Mouse (Mus musculus) skeletal muscle tissue, adult 2 months (tissue): ENCODE measurements around the gene Vac14.

Source experiments
- DNase-seq: peaks from one replicate; pipeline ENCODE4 v3.0.0-alpha.2; 2012; ENCODE audit warnings: low read depth, low spot score

Gene Vac14

GRCm38 (mm10) chr8:110687726-110688125 is 69.3 kb downstream of the Vac14 start:
- DNase-seq = peak; percentile 69

DNA sequence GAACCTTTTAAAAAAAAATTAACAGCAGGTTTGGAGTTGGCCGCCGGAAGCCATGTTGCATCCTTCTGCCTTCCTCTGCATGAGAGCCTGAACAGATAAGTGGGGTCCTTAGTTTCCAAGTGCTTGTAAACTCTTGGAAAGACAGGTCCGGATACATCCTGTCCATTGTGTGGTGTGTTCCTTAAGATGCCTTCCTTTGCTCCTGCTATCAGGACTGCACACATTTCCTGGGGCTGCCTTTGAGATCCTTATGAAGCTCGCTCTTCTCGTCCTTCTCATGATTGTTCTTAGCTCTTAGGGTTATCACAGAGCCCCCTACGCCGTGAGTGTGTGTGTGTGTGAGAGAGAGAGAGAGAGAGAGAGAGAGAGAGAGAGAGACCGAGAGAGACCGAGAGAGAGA is 71.6 kb downstream of the Vac14 start:
- DNase-seq = no peak

DNA sequence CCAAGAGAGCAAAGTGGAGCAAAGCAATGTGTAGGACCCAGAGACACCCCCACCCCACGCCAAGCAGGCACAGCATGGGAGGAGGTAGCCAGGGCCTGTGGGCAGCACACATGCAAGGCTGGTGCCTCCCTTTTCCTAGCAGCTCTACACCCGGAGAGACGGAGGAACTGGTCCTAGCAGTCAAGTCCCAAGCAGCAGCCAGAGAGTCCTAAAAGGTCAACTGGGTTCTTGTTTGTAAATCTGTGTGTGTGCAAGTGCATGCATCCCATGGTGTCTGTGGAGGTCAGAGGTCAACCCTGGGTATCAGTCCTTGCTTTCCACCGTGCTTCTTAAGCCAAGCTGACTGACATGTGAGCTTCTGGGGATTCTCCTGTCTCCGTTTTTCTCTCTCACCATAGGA is 75.8 kb downstream of the Vac14 start:
- DNase-seq = no peak

DNA sequence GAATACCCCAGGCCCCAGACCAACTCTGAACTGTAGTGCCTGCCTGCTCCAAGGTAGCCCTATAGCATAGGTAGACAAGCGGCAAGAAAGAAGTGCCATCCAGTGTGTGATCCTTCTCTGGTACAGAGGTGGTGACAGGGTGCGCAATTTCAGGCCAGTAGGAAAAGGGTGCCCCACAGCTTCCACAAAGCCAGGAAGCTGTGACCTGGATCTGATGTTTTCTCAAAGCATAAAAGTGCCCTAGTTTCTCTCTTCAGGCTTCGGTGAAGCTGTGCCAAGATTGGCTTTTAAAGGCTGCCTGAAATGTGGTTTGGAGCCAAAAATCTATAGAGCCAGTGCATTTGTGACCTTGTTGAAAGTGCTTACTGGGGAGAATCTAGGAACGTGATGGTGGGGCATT is 76.4 kb downstream of the Vac14 start:
- no peak for DNase-seq

- no peak for DNase-seq
Observed at GRCm38 (mm10) chr8:110695431-110695830, 77.0 kb downstream of the Vac14 start.

DNA sequence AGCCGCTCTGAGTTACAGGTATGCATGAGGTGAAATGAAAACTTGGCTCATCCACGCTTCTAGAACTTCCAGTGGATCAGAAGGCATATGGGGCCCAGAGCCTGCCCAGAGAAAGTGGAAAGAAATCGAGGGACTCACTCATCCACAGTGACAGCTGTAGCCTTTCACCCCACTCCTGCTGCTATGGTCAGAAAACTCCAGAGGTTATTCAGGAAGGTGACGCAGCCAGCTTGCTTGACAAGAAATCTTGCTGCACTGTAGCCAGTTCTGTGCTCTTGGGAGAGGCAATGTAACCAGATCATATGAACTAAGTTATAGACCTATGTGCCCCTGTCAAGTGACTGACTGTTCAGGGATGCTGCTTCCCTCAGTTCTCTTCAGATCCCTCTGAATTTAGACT is 77.7 kb downstream of the Vac14 start:
- DNase-seq = no peak

DNA sequence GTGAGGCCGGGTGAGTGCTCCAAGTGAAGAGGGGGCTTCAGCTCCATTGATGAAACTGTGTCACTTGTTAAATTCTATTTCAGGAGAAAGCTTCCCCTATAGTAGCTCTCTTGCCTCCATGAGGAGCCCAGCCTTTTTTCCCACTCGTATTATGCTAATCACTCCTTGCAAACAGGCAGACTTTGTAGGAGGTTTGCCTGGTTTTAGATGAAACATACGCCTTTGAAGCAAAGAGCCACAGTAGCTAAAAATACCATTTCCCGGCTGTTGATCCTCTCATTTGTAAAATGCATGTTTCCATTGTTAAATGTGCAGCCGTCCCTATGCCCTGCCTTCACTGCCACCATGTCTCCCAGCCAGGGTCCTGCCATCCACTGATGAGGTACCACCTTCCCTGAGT is 79.2 kb downstream of the Vac14 start:
- no peak for DNase-seq

DNA sequence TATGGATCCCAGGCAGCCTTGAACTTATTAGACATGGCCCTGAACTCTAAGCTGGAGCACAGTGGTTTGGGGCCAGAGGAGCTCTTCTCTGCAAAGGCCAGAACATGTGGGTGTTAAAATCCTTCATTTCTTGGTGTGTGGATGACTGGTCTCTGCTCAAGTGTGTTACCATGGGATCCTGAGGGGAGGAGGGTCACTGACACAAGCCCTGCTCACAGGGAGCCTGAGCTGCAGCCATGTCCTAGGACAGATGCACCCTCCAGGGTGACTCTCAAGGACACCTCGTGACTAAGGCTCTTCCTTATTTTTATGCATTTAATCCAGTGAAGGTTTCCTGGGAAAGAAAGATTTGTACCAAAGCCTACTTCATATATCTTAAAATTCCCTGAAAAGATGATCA is 79.7 kb downstream of the Vac14 start:
- no peak for DNase-seq

DNA sequence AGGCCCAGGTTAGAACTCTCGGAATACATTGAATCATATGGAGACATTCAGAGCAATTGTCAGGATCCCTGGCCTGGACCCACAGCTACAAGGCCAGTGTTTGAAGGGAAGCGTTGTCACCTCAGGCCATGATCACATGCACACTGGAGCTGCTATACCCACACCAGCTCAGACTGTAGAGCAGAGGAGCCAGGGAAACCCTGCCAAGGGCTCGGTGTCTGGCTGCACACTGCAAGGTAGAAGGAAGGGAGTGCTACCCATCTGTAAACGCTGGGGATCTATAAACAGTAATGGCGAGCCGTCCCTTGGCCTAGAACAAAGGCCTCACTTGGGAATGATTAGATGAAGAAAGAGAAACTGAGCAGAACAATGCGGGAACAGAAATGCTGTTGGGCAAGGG is 81.1 kb downstream of the Vac14 start:
- no peak for DNase-seq

- no peak for DNase-seq
Observed at GRCm38 (mm10) chr8:110700561-110700960, 82.2 kb downstream of the Vac14 start.

DNA sequence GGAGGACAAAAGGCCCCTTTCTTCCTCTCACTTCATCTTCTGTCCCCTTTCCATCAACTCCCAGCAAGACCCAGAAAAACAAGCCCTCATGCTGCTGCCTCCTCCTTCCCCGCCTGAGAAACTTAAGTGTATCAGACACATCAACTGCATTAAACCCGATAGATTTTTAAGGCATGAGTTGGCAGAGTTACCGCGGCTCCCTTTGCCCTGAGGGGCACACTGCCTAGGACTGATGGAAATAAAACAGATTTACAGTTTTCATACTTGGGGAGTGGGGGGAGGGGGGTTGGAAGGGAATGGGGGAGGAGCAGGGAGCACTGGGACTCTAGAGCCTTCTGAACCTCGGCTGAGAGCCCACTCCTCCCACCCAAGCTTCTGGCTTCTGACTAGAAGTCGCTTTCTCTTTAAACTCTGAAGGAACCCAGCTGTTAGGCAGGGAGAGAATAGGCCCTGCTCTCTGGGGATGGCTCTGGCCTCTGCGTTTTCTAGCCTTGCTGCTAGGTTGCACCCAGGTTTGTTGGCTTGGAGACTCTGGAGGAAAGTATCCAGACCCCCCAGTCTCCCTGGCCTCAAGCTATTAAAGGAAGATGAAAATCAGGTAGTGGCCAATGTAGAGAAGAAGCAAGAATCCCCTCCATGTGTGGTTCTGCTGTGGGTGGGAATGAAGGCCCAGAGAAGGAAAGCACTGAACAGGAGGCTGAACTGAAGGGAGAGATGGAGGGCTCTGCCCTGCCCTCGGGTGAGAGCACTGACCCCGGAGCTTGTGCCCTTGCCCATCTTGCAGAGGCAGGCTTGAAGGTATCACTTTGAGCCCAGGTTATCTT is 84.5 kb downstream of the Vac14 start:
- no peak for DNase-seq

GRCm38 (mm10) chr8:110703460-110704061 is 85.2 kb downstream of the Vac14 start:
- DNase-seq = peak; percentile 54

DNA sequence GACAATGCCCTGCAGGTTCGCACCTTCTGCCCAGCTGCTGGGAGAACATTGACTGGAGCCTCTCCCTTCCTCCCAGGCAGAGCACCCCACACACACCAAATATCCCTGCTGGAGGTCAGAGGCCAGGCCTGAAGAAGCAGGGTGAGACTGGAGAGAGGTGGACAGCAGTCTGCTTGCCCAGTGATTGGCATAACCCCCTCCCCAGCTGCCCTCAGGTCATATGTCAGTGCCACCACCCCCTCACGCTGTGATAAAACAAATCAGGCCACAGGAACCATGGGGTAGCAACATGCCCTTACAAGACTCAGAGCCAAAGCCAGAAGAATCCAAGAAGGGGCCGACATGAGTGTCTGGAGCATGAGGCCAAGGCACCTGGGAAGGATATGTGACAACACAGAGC is 85.7 kb downstream of the Vac14 start:
- no peak for DNase-seq

DNA sequence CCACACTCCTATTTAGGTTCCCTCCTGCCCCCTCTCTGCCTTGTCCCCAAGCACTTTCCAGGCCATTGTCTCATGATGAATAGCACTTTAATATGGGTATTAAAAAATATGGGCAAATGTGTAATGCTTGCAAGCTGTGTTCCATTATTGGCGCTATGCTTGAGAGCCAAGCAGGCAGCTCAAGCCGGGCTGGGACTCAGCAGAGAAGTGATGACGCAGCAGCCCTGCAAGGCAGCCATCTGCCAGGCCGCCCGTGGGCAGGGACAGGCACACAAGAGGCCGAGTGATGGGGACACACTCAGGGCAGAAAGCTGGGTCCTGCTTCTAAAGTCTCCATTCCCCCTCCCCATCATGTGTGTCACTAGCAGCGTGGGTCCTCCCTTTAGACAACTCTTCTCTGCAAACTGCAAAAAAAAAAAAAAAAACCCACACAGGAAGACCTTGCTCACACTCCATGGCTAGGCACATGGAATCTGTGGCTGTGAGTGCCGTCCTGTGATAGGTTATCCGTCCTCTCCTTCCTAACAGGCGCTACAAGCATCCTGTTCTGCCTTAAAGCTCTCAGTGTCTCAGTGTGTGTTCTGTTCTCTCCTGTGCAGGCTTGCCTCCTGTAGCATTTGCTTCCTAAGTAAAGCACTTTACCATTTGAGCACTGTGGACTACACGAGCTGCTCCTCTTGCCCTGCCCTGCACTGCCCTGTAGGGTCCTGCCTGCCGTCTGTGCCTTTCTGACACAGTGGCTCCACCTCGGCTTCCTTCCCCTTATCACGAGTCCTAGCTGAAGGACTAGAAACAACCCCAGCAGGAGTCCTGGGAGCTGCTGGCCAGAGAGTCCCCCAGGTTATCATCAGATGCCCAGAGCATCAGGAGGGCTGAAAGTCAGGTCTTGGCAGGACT is 87.3 kb downstream of the Vac14 start:
- DNase-seq = no peak

DNA sequence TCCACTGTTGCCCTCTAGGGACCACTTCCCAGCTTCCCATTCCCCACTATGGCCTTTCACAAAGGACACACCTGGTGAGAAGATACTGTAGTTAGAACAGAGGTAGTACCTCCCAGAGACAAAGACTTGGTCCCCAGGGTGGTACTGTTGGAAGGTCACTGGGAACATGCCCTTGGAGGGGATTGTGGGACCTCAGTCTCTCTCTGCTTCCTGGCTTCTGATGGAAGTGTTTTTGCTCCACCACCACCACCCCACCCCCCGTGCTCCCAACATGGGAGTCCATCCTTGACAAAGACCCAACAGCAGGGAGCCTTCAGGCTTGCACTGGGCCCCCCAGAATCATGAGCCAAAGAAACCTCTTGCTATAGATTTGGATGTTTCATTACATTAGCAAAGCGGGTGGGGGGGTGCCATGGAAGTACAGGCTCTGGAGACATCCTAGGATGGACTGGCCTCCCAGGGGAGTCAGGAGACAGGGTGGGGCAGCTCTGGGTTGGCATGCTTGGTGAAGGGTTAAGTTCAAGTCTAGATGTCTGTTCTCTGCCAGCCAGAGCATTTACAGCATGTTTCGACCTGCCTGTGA is 88.0 kb downstream of the Vac14 start:
- DNase-seq = no peak

DNA sequence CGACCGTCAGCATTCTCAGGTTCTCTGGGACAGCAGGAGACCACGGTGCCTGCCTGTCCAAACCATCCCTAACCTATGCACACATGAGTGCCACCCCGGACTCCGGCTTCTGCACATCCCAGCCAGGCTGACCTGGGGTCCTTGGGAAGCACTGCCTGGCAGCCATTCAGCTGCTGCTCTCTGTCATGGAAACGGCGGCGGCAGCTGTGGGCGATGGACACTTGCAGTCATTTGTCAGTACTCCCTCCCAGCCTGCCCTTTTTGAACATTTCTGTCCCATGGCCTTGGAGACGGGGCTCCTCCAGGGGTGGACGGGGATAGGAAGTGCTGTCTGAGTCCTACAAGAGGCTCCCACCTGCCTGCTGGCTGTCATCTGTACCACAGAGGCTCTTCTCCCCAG is 90.0 kb downstream of the Vac14 start:
- no peak for DNase-seq

GRCm38 (mm10) chr8:110710593-110710992 is 92.2 kb downstream of the Vac14 start:
- DNase-seq = no peak

DNA sequence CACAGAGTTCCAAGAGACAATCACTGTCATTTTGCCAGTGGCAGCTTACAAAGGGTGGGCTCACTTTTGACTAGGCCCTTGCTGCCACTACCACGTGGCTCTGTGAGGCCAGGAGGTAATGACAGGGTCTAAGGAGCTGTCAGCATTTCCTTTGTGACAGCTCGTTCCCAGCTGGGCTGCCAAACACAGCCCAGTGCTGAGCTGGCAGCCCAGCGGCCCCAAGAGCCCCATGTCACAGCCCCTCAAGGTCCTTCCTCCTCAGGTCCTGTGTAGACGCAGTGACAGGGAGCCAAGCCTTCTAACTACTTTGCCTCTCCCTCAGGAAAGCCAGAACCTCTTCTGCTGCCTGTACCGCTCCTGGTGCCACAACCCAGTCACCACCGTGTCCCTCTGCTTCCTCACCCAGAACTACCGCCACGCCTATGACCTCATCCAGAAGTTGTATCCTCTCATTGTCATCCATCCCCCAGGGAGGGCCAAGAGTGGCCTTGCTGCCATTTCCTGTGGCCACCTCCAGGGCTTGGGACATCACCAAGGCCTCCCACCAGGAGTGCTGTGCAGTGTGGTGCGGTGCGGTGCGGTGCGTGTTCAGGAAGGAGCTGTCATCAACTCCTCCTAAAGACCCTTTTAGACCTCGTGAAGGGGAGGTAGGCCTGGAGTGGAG is 93.0 kb downstream of the Vac14 start:
- no peak for DNase-seq

GRCm38 (mm10) chr8:110713073-110713472 is 94.7 kb downstream of the Vac14 start:
- peak; percentile 88 for DNase-seq

DNA sequence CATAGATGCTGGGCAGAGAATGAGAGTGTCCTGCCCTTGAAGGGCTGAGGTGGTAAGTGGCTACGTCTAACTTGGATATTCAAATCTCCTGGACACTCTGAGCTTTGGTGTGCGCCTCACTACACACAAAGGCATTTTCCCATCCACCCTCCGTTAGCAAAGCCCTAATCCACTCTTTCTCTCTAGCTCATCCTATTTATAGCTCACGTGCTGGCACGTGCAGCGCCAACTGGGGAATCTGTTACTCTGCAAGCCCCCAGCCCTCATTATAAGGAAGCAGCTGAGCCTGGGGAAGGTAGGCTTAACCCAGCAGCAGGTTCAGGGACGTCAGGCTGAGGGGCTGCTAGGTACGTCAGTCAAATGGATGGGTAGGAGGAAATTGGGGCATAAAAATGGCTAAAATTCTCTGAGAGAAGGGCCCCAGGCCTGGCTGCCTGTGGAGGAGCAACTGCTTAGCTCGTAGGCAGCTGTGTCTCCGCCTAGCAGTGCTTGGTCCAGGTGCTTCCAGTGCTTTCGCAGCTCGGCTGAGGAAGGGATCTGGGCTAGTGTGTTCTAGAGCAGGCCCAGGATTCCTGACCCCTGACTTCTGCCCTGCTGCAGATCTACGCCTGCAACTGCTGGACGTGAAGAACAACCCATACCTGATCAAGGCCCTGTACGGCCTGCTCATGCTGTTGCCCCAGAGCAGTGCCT is 96.6 kb downstream of the Vac14 start:
- DNase-seq = no peak

DNA sequence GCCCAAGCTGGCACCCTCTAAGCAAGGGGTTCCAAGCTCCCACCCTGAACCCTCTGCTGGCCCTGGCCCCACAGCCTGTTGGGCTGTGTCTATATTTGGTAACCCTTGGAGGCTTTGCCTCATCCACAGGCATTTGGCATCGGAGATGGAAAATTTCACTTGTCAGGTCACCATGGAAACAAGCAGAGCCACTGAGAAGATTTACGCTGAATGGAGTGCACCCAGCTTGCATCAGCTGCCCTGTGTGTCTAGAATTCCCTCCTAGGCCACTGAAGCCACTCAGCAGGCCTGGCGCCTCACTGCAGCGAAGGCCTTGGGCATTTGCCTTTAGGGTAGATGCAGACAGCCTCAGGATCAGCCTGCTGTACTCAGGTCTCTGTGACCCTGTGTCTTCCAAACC is 97.7 kb downstream of the Vac14 start:
- peak; percentile 81 for DNase-seq
